Mouse (Mus musculus): ENCODE measurements around the gene Olfr119.
"Not testable (repeated sequence)": the region's sequence is repeated elsewhere in the genome, so short reads cannot be mapped to it uniquely, and the experiment has no call there.

The Olfr119 gene

GRCm38 (mm10) chr17:37696264-37696663 is at the start of gene Olfr119:
Gene Olfr119, plus strand, starts transcription at chr17:37696564.
- DNase-seq: not testable (repeated sequence)

GRCm38 (mm10) chr17:37663682-37664081 is 32.7 kb upstream of the Olfr119 start, which contains the start of gene Olfr117:
Gene Olfr117, minus strand, starts transcription at chr17:37663782.
- no peak for DNase-seq

- DNase-seq: no peak
These were observed 29.7 kb upstream of the Olfr119 start, which contains the start of gene Olfr118 for GRCm38 (mm10) chr17:37666688-37667087. Gene Olfr118, plus strand, starts transcription at chr17:37666988.

GRCm38 (mm10) chr17:37721508-37721907 is 25.1 kb downstream of the Olfr119 start, which contains the start of gene Olfr120:
Gene Olfr120, plus strand, starts transcription at chr17:37721808.
- DNase-seq: no peak

- no peak for DNase-seq
These were observed 41.7 kb downstream of the Olfr119 start for GRCm38 (mm10) chr17:37738070-37738469.

Data from kidney, adult 8-10 months (tissue).